Mouse (Mus musculus) adrenal gland, postnatal 36 days (tissue): ENCODE results near the gene Fam89a. TPM values are rescaled to one million over a fixed set of nuclear protein-coding genes. Genes with fewer than 3 reads are reported as not detected.

Source experiments
- DNase-seq, 2 experiments: peaks; one replicate each; pipeline ENCODE4 v3.0.0; 2021; ENCODE audit warnings: mixed read lengths in 1 of 2
- long read RNA-seq, 2 experiments: library from polyadenylated mRNA; stranded (forward); transcript quantifications; one replicate each; pipeline ENCODE4 v2.0.0; 2021; ENCODE audit warnings: borderline sequencing depth in 2 of 2
- total RNA-seq, 2 experiments: library from RNA; stranded (reverse); gene quantifications; 2 replicates each; pipeline ENCODE4 v1.2.3; 2021

Gene Fam89a
- total RNA-seq = under 1 TPM; 0.20 to 0.23 TPM
- long read RNA-seq, experiment 1, partial matches to known transcripts = 0 of 3 reads
- long read RNA-seq, experiment 1, other reads (novel, unspliced or antisense) = 0 of 3 reads
- long read RNA-seq, experiment 2 = 0 reads

DNA sequence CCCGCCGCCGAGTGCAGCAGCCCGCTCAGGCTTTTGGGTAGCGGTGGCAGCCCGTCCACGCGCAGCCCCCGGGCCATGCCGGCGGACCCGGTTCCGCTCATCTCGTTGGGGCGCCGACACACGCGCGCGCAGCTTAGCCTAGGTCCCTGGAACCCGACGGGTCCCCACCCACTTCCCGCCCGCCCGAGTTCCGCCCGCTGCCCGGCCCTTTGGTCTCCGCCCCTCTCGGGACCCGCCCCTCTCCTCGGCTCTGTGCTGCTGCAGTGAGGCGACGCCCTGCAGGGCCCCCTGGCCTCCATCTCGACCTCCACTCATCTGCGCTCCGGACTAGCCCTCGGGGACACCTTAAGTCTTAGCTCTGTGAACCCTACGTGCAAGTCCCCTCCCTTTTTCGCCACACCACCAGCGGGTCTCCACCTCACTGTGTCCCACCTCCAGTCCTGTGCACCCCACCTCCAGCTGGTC lies at the start of gene Fam89a:
TSS of gene Fam89a (minus strand) at position 124 of the 465 bp plus-strand sequence.
- peak; percentile 75 to 81 for DNase-seq

GRCm38 (mm10) chr8:124800542-124800941 lies 48.9 kb upstream of the Fam89a start:
- DNase-seq = no peak

DNA sequence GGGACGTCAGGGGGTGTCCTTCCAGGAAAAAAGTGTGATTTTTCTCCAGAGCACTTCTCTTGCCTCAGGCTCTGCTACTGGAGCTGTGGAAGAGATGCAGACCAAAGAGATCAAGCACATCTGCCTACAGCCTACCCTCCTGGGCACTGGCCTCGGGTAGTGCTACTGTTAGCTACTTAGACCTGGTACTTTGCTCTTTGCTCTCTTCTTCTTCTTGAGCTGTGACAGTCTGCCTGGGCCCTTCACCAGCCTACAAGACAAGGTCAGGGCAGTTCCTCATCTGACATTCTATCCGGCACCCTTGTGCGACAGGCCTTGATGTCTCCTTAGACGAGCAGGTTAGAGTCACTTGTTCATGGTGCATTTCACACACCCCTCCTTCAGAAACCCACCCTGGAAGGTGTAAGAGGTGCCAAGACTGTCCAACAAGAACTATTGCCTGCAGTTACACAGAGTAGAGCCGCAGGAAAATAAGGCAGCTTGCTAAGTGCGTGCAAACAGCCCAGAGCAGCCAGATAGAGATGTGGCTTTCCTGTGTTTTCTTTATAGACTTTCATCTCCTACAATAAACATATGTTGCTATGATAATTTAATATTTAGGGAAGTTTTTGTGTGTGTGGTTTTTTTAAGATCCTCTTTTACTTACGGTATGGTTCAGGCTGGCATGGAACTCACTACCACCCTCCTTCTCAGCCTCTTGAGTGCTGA lies 44.3 kb upstream of the Fam89a start:
- no peak for DNase-seq

GRCm38 (mm10) chr8:124794486-124794780 lies 42.8 kb upstream of the Fam89a start:
- DNase-seq = peak; percentile 74 to 76

DNA sequence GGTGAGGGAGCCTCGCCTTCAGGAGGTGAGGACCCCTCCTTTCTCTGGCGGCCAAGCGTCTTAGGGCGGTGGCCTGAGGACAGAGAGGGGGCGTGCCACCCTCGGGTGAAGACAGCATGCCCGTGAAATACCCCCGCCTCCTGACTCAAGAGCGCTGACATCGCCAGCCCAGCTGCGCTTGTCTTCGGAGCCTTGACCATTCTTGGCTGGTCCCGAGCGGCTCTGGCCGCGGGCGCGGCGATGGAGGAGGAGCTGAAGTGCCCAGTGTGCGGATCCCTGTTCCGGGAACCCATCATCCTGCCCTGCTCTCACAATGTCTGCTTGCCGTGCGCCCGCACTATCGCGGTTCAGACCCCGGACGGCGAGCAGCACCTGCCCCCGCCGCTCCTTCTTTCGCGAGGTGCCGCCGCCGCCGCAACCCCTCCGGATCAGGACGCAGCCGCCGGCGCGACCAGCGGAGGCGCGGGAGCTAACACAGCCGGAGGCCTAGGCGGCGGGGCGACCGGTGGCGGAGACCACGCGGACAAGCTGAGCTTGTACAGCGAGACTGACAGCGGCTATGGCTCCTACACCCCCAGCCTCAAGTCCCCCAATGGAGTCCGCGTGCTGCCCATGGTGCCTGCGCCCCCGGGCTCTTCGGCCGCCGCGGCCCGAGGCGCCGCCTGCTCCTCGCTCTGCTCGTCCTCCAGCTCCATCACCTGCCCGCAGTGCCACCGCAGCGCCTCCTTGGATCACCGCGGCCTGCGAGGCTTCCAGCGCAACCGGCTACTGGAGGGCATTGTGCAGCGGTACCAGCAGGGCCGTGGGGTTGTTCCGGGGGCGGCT lies 42.2 kb upstream of the Fam89a start:
- DNase-seq = peak; percentile 19 to 20

DNA sequence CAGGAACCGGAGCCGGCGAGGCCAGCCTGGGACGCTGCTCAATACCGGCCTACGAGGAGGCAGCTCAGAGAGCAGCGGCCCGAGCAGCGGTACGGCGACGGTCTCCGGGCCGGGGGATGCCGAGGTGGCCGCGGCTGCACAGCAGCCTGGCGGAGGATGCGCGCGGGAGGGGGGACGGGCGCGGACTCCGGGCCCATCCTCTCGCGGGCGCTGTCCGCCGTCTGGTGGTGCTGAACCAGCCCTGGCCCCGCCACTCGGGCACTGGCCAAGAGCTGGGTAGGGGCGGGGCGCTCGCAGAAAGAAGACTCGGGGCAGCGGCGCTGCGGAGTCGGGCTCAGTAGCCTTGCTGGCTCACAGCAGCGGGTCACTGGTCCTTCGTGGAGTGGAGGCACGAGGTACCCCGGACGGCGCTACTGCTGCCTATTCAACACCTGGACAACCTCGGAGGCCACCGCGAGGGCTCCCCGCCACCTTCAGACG lies 41.6 kb upstream of the Fam89a start:
- DNase-seq = peak; percentile 96

DNA sequence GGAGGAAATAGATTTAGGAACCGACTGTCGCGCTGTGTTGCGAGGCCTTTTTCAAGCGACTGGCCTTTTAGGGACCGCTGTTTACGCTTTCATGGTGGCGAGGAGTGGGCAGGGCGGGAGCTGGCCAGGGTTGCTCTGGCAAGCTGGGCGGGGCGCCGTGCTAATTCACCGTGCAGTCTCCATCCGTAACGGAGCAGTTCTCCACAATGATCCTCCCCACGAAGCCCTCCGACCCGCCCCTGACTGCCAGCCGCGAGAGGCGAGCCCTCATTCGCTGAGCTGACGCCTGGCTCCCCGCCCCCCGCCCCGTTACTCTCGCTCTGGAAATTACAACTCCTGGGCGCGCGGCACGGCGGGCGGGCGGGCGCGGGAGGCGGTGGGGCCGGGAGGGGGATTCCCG lies 41.1 kb upstream of the Fam89a start, which contains the start of gene Trim67:
TSS of gene Trim67 (plus strand) at position 385 of the 400 bp plus-strand sequence.
- DNase-seq = peak; percentile 60 to 68

DNA sequence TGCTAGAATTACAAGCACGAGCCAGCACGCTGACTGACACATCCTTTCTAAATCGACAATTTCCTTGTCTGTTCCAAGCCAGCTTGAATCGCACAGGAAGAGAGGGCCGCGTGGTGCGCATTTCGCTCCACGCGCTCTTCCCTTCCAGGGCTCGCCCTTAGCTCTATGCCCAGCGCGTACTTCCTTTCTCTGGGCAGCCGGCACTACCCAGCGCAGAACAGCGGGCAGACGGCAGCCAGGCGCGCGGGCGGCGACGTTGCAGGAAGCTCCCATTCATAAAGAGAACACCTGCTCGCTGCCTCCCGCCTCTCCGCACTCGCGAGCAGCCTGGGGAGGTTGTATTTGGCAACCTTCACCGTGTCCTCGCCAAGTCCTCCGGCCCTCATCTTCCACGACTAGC lies 40.6 kb upstream of the Fam89a start:
- peak; percentile 34 to 37 for DNase-seq

- DNase-seq = no peak
Measured at GRCm38 (mm10) chr8:124791751-124792150, 40.1 kb upstream of the Fam89a start.

- no peak for DNase-seq
Measured at GRCm38 (mm10) chr8:124790676-124791075, 39.0 kb upstream of the Fam89a start.

DNA sequence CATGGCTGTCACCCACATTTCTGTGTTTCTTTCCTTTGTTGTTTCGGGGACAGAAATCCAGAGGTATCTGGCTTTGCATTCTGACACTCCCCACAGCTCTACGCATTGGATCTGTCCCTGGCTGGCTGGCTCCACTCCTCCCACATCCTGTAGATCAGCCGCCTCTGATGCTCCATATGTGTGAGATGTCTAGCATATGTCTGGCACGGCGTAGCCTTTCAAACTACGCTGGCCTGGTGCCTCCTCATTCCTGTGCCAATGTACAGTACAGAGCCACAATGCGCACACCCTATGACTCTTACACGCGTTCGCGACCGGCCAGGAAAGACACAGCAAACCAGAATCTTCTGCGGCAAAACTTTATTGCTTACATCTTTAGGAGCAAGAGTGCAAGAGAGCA lies 33.0 kb upstream of the Fam89a start:
- no peak for DNase-seq

DNA sequence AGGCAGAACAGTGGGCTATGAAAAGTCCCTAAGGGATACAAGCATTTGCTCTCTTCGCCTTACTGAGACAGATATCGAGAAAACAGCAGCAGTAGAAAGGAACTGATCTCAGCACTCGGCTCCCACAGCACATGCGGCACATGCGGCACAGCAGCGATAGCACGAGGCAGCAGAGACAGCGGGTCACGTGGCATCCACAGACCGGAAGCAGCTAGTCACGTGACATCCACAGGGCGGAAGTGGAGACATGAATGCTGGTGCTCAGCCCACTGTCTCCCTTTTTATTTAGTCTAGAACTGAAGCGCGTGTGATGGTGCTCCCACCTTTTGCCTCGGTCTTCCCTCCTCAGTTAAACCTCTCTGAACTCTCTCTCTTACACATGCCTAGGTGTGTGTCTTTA lies 31.6 kb upstream of the Fam89a start:
- no peak for DNase-seq

DNA sequence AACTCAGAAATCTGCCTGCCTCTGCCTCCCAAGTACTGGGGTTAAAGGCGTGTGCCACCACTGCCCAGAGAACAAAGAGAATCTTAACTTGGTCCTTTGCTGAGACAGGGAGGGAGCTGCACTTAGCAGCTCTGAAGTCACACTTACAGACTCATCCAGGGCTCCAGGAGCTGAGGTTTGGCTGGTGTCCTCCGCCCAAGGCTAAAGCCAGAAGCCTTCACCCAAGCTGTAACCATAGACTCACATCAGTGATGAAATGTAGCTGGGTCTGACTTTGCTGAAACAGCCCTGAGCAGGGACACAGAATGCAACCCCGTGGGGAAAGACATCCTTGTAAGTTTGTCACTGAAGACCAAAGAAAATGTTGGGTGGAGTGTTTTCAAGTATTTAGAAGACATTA lies 30.8 kb upstream of the Fam89a start:
- DNase-seq = peak; percentile 15 to 71

GRCm38 (mm10) chr8:124780236-124780635 lies 28.6 kb upstream of the Fam89a start:
- peak; percentile 68 to 73 for DNase-seq

DNA sequence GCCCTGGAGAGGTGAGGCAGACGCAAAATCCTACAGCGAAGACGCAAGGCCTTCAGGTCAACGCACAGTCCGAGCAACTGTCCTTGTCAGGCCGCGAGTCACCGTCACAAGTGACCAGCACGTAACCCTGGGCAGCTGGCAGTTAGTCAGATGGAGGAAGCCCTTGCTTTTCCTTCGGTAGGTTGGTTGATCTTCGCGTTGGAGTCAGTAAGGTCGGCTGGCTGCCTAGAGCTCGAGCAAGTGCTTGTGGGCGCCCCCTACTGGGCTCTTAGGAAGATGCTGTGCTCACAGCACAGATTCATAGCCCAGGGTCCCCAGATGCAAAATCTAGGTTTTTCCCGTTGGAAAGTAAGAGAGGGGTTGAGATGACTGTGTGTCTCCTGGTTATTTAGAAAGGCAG lies 24.1 kb upstream of the Fam89a start:
- peak; percentile 85 to 89 for DNase-seq

DNA sequence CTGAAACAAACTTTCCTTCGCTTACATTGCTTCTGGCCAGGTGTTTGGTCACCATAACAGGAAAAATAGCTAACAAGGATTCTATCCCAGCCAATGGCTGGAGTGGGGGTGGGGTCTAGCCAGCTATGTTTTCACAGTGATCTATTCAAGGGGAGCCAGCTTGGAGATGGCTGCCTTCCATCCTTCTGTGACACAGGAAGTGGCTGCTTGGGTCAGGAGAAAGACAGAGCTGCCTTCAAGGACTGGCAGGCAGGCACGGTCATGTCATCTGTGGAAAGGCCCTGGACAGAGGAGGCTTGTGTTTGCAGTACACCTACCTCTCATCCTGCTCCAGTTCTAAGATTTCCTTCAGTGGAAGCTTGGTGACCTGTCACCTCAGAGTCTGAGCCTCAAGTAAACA lies 20.8 kb upstream of the Fam89a start:
- no peak for DNase-seq

- DNase-seq = no peak
Measured at GRCm38 (mm10) chr8:124763061-124763460, 11.4 kb upstream of the Fam89a start.

GRCm38 (mm10) chr8:124758544-124758943 lies 6.9 kb upstream of the Fam89a start:
- peak; percentile 16 to 27 for DNase-seq

DNA sequence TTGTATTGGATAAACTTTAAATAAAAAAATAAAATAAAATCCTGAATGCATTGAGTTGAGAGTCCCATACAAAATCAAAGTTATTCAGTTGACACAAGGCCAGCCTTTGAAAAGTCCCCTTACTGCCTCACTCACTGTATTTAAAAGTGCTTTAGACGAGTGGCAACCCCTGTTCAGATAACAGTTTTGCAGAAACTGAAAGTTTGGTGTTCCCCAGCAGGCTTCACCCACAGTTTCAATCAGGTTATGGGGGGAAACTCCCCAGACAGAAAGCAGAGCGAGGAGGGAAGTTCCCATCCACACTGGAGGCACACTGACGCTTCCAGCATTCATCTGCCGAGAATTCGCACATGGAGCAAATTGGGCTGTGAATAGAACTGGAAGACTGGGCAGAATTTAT lies 5.0 kb upstream of the Fam89a start:
- no peak for DNase-seq

DNA sequence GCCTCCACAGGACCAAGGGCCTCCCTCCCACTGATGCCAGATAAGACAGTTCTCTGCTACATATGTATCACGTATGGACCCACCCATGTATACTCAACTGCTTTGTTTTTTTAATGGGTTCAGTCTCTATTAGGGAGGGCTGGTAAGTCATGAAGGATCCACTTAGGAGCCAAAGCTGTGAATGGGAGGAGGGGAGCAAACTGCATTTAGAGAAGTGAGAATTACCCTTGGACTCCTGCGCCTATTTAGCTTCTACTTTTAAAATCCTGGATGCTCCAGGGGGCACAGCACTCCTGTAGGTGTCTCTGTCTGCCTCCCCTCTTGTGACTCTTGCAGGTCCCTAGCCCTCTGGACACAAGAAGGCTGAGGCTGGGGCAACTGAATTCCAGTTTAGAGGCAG lies 4.5 kb upstream of the Fam89a start:
- DNase-seq = no peak

- DNase-seq = no peak
Measured at GRCm38 (mm10) chr8:124755481-124755880, 3.8 kb upstream of the Fam89a start.

DNA sequence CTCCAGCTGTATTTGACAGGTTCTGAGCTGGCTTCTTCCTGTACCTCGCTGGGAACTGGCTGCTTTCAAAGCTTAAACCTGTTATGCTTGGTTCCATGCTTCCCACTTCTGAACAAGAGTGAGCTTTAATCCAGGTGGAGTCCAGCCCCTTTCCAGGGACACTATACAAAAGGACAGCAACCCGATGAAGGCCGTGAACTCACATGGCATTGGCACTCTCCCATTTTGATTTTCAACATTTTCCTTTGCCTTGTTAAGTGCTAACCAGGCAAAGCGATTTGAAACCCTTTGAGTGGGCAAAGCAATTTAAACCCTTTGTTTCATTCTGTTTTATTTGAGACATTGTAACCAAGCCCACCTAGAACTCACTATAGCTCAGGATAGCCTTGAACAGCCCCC lies 3.2 kb upstream of the Fam89a start:
- no peak for DNase-seq
